Comparison of ENCODE assay signal across 8 mouse cellular contexts in the genomic region with DNA sequence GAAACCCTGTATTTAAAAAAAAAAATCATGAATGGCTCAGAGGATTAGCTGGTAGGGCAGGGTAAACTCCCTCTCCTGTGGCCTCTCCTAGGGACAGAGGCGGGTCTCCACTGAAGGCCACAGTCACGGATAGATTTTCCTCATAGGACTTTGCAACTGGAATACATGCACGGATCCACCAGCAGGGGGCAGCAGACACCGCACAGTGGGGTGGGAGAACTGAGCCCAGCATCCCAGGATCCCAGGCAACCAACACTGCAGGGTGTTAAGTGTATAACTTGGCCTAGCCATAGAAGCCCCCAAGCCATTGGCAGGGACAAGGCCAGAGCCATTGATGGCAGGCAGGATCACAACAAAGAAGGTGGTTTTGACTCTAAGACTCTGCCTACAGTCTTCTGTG. TPM values are rescaled to one million over a fixed set of nuclear protein-coding genes. Genes with fewer than 3 reads are reported as not detected.
DNase-seq lines count a peak whose midpoint lies in the region; ATAC-seq and TF ChIP-seq lines count a peak whose summit lies in the region.

No protein-coding gene starts in this region.

- H3K9me3 ChIP-seq in heart, embryonic 12.5 days (replicated peaks): no peaks in the 10 kb centered on the region
- no peaks in the 10 kb centered on the region for H3K9me3 ChIP-seq in hindbrain, embryonic 16.5 days (ENCODE audit: control insufficient read depth, low read length)
- no peaks in the 10 kb centered on the region for H3K9me3 ChIP-seq in limb, embryonic 11.5 days (ENCODE audit: control insufficient read depth, low read length)

- WGBS in heart, embryonic 12.5 days: 13% methylated on average over 4 of the region's 4 CpGs
- 32% methylated on average over 4 of the region's 4 CpGs for WGBS in cerebellum, adult 2 months
- WGBS in hindbrain, embryonic 16.5 days: 8% methylated on average over 4 of the region's 4 CpGs
- 6% methylated on average over 4 of the region's 4 CpGs for WGBS in limb, embryonic 11.5 days

- TF ChIP-seq POLR2A in cerebellum, adult 2 months (IDR thresholded peaks at IDR 0.05; ENCODE audit: borderline replicate concordance, insufficient read depth, low read length): no peak

- no peak overlapping the region for H3K9ac ChIP-seq in heart, embryonic 12.5 days
- no peak overlapping the region for H3K9ac ChIP-seq in hindbrain, embryonic 16.5 days (ENCODE audit: low read depth, low read length)
- H3K9ac ChIP-seq in limb, embryonic 11.5 days (ENCODE audit: low read length): no peak overlapping the region

- no peak for ATAC-seq in heart, embryonic 12.5 days (ENCODE audit: insufficient number of reproducible peaks, low FRiP score)
- ATAC-seq in hindbrain, embryonic 16.5 days: peak; percentile 67
- 0 out of 2 replicates have a peak, but pooled peaks have one; percentile 24 for ATAC-seq in limb, embryonic 11.5 days (ENCODE audit: insufficient number of reproducible peaks, low FRiP score, low TSS enrichment, low read depth)
- 0 out of 2 replicates have a peak, but pooled peaks have one; percentile 24 for ATAC-seq in monocyte, adult 5-6 weeks (replicated peaks; ENCODE audit: insufficient number of reproducible peaks, low FRiP score, low TSS enrichment, poor library complexity, severe bottlenecking)

- peaks cover 18% of the 10 kb centered on the region for H3K36me3 ChIP-seq in heart, embryonic 12.5 days
- H3K36me3 ChIP-seq in hindbrain, embryonic 16.5 days (ENCODE audit: control insufficient read depth, insufficient read depth, low read length): peaks cover 15% of the 10 kb centered on the region; the same call in 1 of the 2 replicates
- H3K36me3 ChIP-seq in limb, embryonic 11.5 days (ENCODE audit: control insufficient read depth, insufficient read depth, low read length): no peaks in the 10 kb centered on the region

- no peak overlapping the region for H3K4me2 ChIP-seq in heart, embryonic 12.5 days
- H3K4me2 ChIP-seq in hindbrain, embryonic 16.5 days (ENCODE audit: low read length): no peak overlapping the region
- H3K4me2 ChIP-seq in limb, embryonic 11.5 days (ENCODE audit: low read depth, severe bottlenecking): no peak overlapping the region

- no peak overlapping the region for H3K4me3 ChIP-seq in heart, embryonic 12.5 days
- no peak overlapping the region for H3K4me3 ChIP-seq in cerebellum, adult 2 months (replicated peaks; ENCODE audit: insufficient read depth, low read depth, low read length)
- H3K4me3 ChIP-seq in hindbrain, embryonic 16.5 days (ENCODE audit: low read length): no peak overlapping the region
- no peak overlapping the region for H3K4me3 ChIP-seq in limb, embryonic 11.5 days (ENCODE audit: low read depth, low read length)

- H3K27ac ChIP-seq in heart, embryonic 12.5 days (ENCODE audit: poor library complexity, severe bottlenecking): no peak overlapping the region
- H3K27ac ChIP-seq in cerebellum, adult 2 months (ENCODE audit: insufficient read depth, low read length): no peak overlapping the region
- no peak overlapping the region; the same call in 1 of the 2 replicates for H3K27ac ChIP-seq in hindbrain, embryonic 16.5 days (ENCODE audit: low read depth, low read length)
- H3K27ac ChIP-seq in limb, embryonic 11.5 days (replicated peaks; ENCODE audit: low read depth, low read length): no peak overlapping the region

- peak; percentile 74 to 92 for DNase-seq in heart, adult 18-20 months
- peak; percentile 63 to 83 for DNase-seq in cerebellum, adult 2 months
- peak; percentile 86 for DNase-seq in forelimb bud, embryonic 11.5 days (ENCODE audit: low read depth, low spot score)
- DNase-seq in limb, embryonic 11.5 days (ENCODE audit: low spot score): peak; percentile 95
- peak; percentile 58 to 88 for DNase-seq in spleen, postnatal 4 days (ENCODE audit: low spot score in 2 of 2)

- no peaks in the 10 kb centered on the region for H3K4me1 ChIP-seq in heart, embryonic 12.5 days (replicated peaks)
- no peaks in the 10 kb centered on the region for H3K4me1 ChIP-seq in cerebellum, adult 2 months (ENCODE audit: control insufficient read depth, insufficient read depth, low read length)
- H3K4me1 ChIP-seq in hindbrain, embryonic 16.5 days (ENCODE audit: control insufficient read depth, insufficient read depth, low read depth, low read length): 0 out of 2 replicates have a peak, but pooled peaks cover 2% of the 10 kb centered on the region
- H3K4me1 ChIP-seq in limb, embryonic 11.5 days (ENCODE audit: control insufficient read depth, insufficient read depth, low read length): no peaks in the 10 kb centered on the region

- H3K27me3 ChIP-seq in heart, embryonic 12.5 days (replicated peaks): peaks cover 20% of the 10 kb centered on the region; the same call in 1 of the 2 replicates
- H3K27me3 ChIP-seq in cerebellum, adult 2 months (ENCODE audit: control insufficient read depth, insufficient read depth, low read length): no peaks in the 10 kb centered on the region
- H3K27me3 ChIP-seq in hindbrain, embryonic 16.5 days (replicated peaks; ENCODE audit: control insufficient read depth, insufficient read depth, low read length): no peaks in the 10 kb centered on the region
- no peaks in the 10 kb centered on the region for H3K27me3 ChIP-seq in limb, embryonic 11.5 days (ENCODE audit: control insufficient read depth, insufficient read depth, low read length)

- peak; percentile 97 for TF ChIP-seq CTCF in cerebellum, adult 2 months (IDR thresholded peaks at IDR 0.05; ENCODE audit: borderline replicate concordance, insufficient read depth, low read depth, low read length)

RNA-seq across cellular contexts. Expression of a gene that starts 23.4 kb away (rescaled TPM):
- total RNA-seq in heart, adult 18-20 months (2021): 1 to 10 TPM; 6.4 to 8.3 TPM
- polyA plus RNA-seq in heart, embryonic 12.5 days (2016; fragmentation: Nextera tagmentation; extraction: Ambion mirVana): 17.1 and 17.8 TPM in 2 replicates
- polyA plus RNA-seq in cerebellum, adult 2 months (2012; rRNA removed): 17.6 and 19.0 TPM in 2 replicates
- 34.1 and 39.5 TPM in 2 replicates for polyA plus RNA-seq in hindbrain, embryonic 16.5 days (2015; fragmentation: Nextera tagmentation; extraction: Ambion mirVana)
- polyA plus RNA-seq in limb, embryonic 11.5 days (2014; fragmentation: Nextera tagmentation; extraction: Ambion mirVana): 35.3 and 36.8 TPM in 2 replicates
- total RNA-seq in monocyte, adult 5-6 weeks (2017): 1.6 to 2.0 TPM (median 1.6 TPM) in 3 replicates

RNA-seq across cellular contexts. Expression of a gene that starts 34.7 kb away (rescaled TPM):
- total RNA-seq in heart, adult 18-20 months (2021): 10 to 100 TPM; 21.3 to 21.6 TPM
- 22.6 and 24.9 TPM in 2 replicates for polyA plus RNA-seq in heart, embryonic 12.5 days (2016; fragmentation: Nextera tagmentation; extraction: Ambion mirVana)
- 30.8 and 31.7 TPM in 2 replicates for polyA plus RNA-seq in cerebellum, adult 2 months (2012; rRNA removed)
- 5.2 and 6.9 TPM in 2 replicates for polyA plus RNA-seq in hindbrain, embryonic 16.5 days (2015; fragmentation: Nextera tagmentation; extraction: Ambion mirVana)
- polyA plus RNA-seq in limb, embryonic 11.5 days (2014; fragmentation: Nextera tagmentation; extraction: Ambion mirVana): 10.2 and 11.0 TPM in 2 replicates
- total RNA-seq in monocyte, adult 5-6 weeks (2017): 37.3 to 51.6 TPM (median 46.2 TPM) in 3 replicates
